In genomic region chr4:156195927-156196870, GRCm38 (mm10) we compare ENCODE assay signal across 8 mouse cellular contexts. TPM values are rescaled to one million over a fixed set of nuclear protein-coding genes. Genes with fewer than 3 reads are reported as not detected.
A peak's percentile ranks its signal among the peaks of the same experiment; 100 is the strongest.
DNase-seq lines count a peak whose midpoint lies in the region; ATAC-seq and TF ChIP-seq lines count a peak whose summit lies in the region.

No protein-coding gene starts in this region.

- peak; percentile 71 for DNase-seq in left cerebral cortex, postnatal 4 days
- DNase-seq in left cerebral cortex, adult 11 months (ENCODE audit: low spot score) = no peak
- peak; percentile 35 to 51 for DNase-seq in cerebellum, adult 18-20 months
- peak; percentile 55 for DNase-seq in gastrocnemius, adult 2 months

- peak overlapping the region; percentile 89 for H3K9ac ChIP-seq in intestine, embryonic 15.5 days
- H3K9ac ChIP-seq in liver, embryonic 15.5 days = peak overlapping the region; percentile 85
- peak overlapping the region; percentile 86 for H3K9ac ChIP-seq in neural tube, embryonic 14.5 days (replicated peaks; ENCODE audit: low read depth, low read length)

- peak overlapping the region; percentile 82 for H3K27ac ChIP-seq in gastrocnemius, adult 2 months
- peak overlapping the region; percentile 68 for H3K27ac ChIP-seq in intestine, embryonic 15.5 days
- H3K27ac ChIP-seq in liver, embryonic 15.5 days (replicated peaks) = no peak overlapping the region
- H3K27ac ChIP-seq in neural tube, embryonic 14.5 days (ENCODE audit: low read depth, low read length) = peak overlapping the region; percentile 76

- H3K36me3 ChIP-seq in intestine, embryonic 15.5 days = 0 out of 2 replicates have a peak, but pooled peaks cover 7% of the 10 kb centered on the region
- H3K36me3 ChIP-seq in liver, embryonic 15.5 days (replicated peaks) = no peaks in the 10 kb centered on the region
- no peaks in the 10 kb centered on the region; the same call in 1 of the 2 replicates for H3K36me3 ChIP-seq in neural tube, embryonic 14.5 days (ENCODE audit: control insufficient read depth, insufficient read depth, low read length)

- H3K27me3 ChIP-seq in intestine, embryonic 15.5 days (replicated peaks) = no peaks in the 10 kb centered on the region
- H3K27me3 ChIP-seq in liver, embryonic 15.5 days = peaks cover 58% of the 10 kb centered on the region
- H3K27me3 ChIP-seq in neural tube, embryonic 14.5 days (ENCODE audit: control insufficient read depth, insufficient read depth, low read length) = no peaks in the 10 kb centered on the region

- peak overlapping the region; percentile 91 for H3K4me2 ChIP-seq in intestine, embryonic 15.5 days (replicated peaks)
- peak overlapping the region; percentile 99 for H3K4me2 ChIP-seq in liver, embryonic 15.5 days
- peak overlapping the region; percentile 68 for H3K4me2 ChIP-seq in neural tube, embryonic 14.5 days (ENCODE audit: low read depth, low read length)

- 3% methylated on average over 35 of the region's 35 CpGs for WGBS in intestine, embryonic 15.5 days
- WGBS in liver, embryonic 15.5 days (ENCODE audit: insufficient replicate concordance) = 6% methylated on average over 35 of the region's 35 CpGs
- 2% methylated on average over 35 of the region's 35 CpGs for WGBS in neural tube, embryonic 14.5 days

- peak overlapping the region; percentile 96 for H3K4me3 ChIP-seq in gastrocnemius, adult 2 months
- peak overlapping the region; percentile 93 for H3K4me3 ChIP-seq in intestine, embryonic 15.5 days (replicated peaks)
- H3K4me3 ChIP-seq in liver, embryonic 15.5 days (replicated peaks) = peak overlapping the region; percentile 88
- H3K4me3 ChIP-seq in neural tube, embryonic 14.5 days (ENCODE audit: low read depth, low read length) = peak overlapping the region; percentile 87

- ATAC-seq in intestine, embryonic 15.5 days = no peak
- ATAC-seq in liver, embryonic 15.5 days (ENCODE audit: insufficient read depth) = no peak
- peak; percentile 4; the same call in 1 of the 2 replicates for ATAC-seq in neural tube, embryonic 14.5 days (ENCODE audit: low read depth)
- no peak for ATAC-seq in activated CD4-positive, CD25-positive, alpha-beta regulatory T cell, adult 4 months

- intact Hi-C loops in left cerebral cortex, postnatal 4 days (cut with DNase I) = no loop called here
- intact Hi-C loops in gastrocnemius, adult 2 months (cut with DNase I) = loop anchor here (2.0 kb wide), 1 partner anchor 85 kb away; no protein-coding TSS in a partner anchor

- H3K9me3 ChIP-seq in intestine, embryonic 15.5 days = no peaks in the 10 kb centered on the region
- no peaks in the 10 kb centered on the region for H3K9me3 ChIP-seq in liver, embryonic 15.5 days (replicated peaks)
- no peaks in the 10 kb centered on the region for H3K9me3 ChIP-seq in neural tube, embryonic 14.5 days (ENCODE audit: control insufficient read depth, low read length)

- no peak for TF ChIP-seq CTCF in gastrocnemius, adult 2 months (IDR thresholded peaks at IDR 0.05)

- peaks cover 44% of the 10 kb centered on the region for H3K4me1 ChIP-seq in intestine, embryonic 15.5 days (replicated peaks)
- peaks cover 88% of the 10 kb centered on the region for H3K4me1 ChIP-seq in liver, embryonic 15.5 days (replicated peaks)
- H3K4me1 ChIP-seq in neural tube, embryonic 14.5 days (ENCODE audit: control insufficient read depth, insufficient read depth, low read length) = peaks cover 35% of the 10 kb centered on the region

RNA-seq across cellular contexts. Expression of gene Agrn, which starts 1.1 kb away (rescaled TPM):
- total RNA-seq in left cerebral cortex, postnatal 4 days (2021) = 100 to 1,000 TPM; 330 to 331 TPM
- total RNA-seq in gastrocnemius, adult 2 months (2021) = 1 to 10 TPM; 6.9 to 8.0 TPM
- polyA plus RNA-seq in intestine, embryonic 15.5 days (2015; fragmentation: Nextera tagmentation; extraction: Ambion mirVana) = 52.1 and 56.5 TPM in 2 replicates
- 6.7 and 8.6 TPM in 2 replicates for polyA plus RNA-seq in liver, embryonic 15.5 days (2015; fragmentation: Nextera tagmentation; extraction: Ambion mirVana)
- polyA plus RNA-seq in neural tube, embryonic 14.5 days (2014; fragmentation: Nextera tagmentation; extraction: Ambion mirVana) = 100 and 136 TPM in 2 replicates
- 1 to 10 TPM; 2.6 to 2.8 TPM for polyA plus RNA-seq in activated CD4-positive, CD25-positive, alpha-beta regulatory T cell, adult 4 months (2017; shearing (Covaris generic))

RNA-seq across cellular contexts. Expression of gene Isg15, which starts 4.4 kb away (rescaled TPM):
- total RNA-seq in left cerebral cortex, postnatal 4 days (2021) = not detected
- 1 to 10 TPM in 1 of 2 experiments, not detected in 1; 1.1 TPM for total RNA-seq in gastrocnemius, adult 2 months (2021)
- polyA plus RNA-seq in intestine, embryonic 15.5 days (2015; fragmentation: Nextera tagmentation; extraction: Ambion mirVana) = 1.8 and 2.0 TPM in 2 replicates
- polyA plus RNA-seq in liver, embryonic 15.5 days (2015; fragmentation: Nextera tagmentation; extraction: Ambion mirVana) = 9.8 and 13.4 TPM in 2 replicates
- 0.50 and 1.2 TPM in 2 replicates for polyA plus RNA-seq in neural tube, embryonic 14.5 days (2014; fragmentation: Nextera tagmentation; extraction: Ambion mirVana)
- 10 to 100 TPM; 29.5 to 84.6 TPM for polyA plus RNA-seq in activated CD4-positive, CD25-positive, alpha-beta regulatory T cell, adult 4 months (2017; shearing (Covaris generic))

RNA-seq across cellular contexts. Expression of gene AW011738, which starts 6.9 kb away (rescaled TPM):
- total RNA-seq in left cerebral cortex, postnatal 4 days (2021) = 1 to 10 TPM; 5.2 to 6.4 TPM
- total RNA-seq in gastrocnemius, adult 2 months (2021) = 1 to 10 TPM; 4.2 to 4.4 TPM
- polyA plus RNA-seq in intestine, embryonic 15.5 days (2015; fragmentation: Nextera tagmentation; extraction: Ambion mirVana) = 2.1 and 2.2 TPM in 2 replicates
- polyA plus RNA-seq in liver, embryonic 15.5 days (2015; fragmentation: Nextera tagmentation; extraction: Ambion mirVana) = 1.1 and 1.3 TPM in 2 replicates
- 1.8 TPM in 2 replicates for polyA plus RNA-seq in neural tube, embryonic 14.5 days (2014; fragmentation: Nextera tagmentation; extraction: Ambion mirVana)
- polyA plus RNA-seq in activated CD4-positive, CD25-positive, alpha-beta regulatory T cell, adult 4 months (2017; shearing (Covaris generic)) = 1 to 10 TPM; 2.6 to 7.4 TPM

RNA-seq across cellular contexts. Expression of gene Perm1, which starts 19.5 kb away (rescaled TPM):
- total RNA-seq in left cerebral cortex, postnatal 4 days (2021) = under 1 TPM; 0.36 to 0.46 TPM
- total RNA-seq in gastrocnemius, adult 2 months (2021) = 100 to 1,000 TPM; 142 to 265 TPM
- polyA plus RNA-seq in intestine, embryonic 15.5 days (2015; fragmentation: Nextera tagmentation; extraction: Ambion mirVana) = 0.40 and 0.51 TPM in 2 replicates
- 0.20 and 0.32 TPM in 2 replicates for polyA plus RNA-seq in liver, embryonic 15.5 days (2015; fragmentation: Nextera tagmentation; extraction: Ambion mirVana)
- polyA plus RNA-seq in neural tube, embryonic 14.5 days (2014; fragmentation: Nextera tagmentation; extraction: Ambion mirVana) = 2.2 and 2.9 TPM in 2 replicates
- 1 to 10 TPM in 1 of 2 experiments, under 1 TPM in 1; 0.30 to 1.3 TPM for polyA plus RNA-seq in activated CD4-positive, CD25-positive, alpha-beta regulatory T cell, adult 4 months (2017; shearing (Covaris generic))

RNA-seq across cellular contexts. Expression of gene Plekhn1, which starts 38.5 kb away (rescaled TPM):
- 10 to 100 TPM; 46.0 to 46.9 TPM for total RNA-seq in left cerebral cortex, postnatal 4 days (2021)
- total RNA-seq in gastrocnemius, adult 2 months (2021) = 1 to 10 TPM; 5.8 to 7.6 TPM
- polyA plus RNA-seq in intestine, embryonic 15.5 days (2015; fragmentation: Nextera tagmentation; extraction: Ambion mirVana) = 12.6 and 14.8 TPM in 2 replicates
- polyA plus RNA-seq in liver, embryonic 15.5 days (2015; fragmentation: Nextera tagmentation; extraction: Ambion mirVana) = 4.0 and 4.8 TPM in 2 replicates
- 30.7 and 31.6 TPM in 2 replicates for polyA plus RNA-seq in neural tube, embryonic 14.5 days (2014; fragmentation: Nextera tagmentation; extraction: Ambion mirVana)
- 1 to 10 TPM; 5.8 to 6.1 TPM for polyA plus RNA-seq in activated CD4-positive, CD25-positive, alpha-beta regulatory T cell, adult 4 months (2017; shearing (Covaris generic))
